Mouse (Mus musculus): Measurements from ENCODE around the gene Fmnl2.

The Fmnl2 gene

DNA sequence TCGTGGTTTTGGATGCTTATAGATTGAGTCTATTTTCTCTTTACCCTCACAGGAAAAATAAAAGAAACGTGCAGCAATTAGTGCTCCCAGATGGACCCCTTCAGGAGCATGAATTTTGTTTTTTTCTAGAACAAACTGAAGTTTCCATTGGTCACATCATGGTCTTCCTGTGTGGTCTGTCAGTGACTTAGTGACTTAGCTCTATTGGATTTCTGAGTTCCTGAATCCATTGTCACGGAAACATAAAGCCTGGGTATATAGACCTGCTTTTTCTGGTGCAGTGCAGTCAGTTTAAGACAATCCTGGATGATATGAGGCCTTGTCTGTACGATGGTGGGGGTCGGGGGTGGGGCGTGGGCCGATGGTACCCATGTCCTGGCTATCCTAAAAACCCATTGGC, 7.0 kb downstream of the Fmnl2 start:
- DNase-seq (ENCODE audit: low spot score): no peak

DNA sequence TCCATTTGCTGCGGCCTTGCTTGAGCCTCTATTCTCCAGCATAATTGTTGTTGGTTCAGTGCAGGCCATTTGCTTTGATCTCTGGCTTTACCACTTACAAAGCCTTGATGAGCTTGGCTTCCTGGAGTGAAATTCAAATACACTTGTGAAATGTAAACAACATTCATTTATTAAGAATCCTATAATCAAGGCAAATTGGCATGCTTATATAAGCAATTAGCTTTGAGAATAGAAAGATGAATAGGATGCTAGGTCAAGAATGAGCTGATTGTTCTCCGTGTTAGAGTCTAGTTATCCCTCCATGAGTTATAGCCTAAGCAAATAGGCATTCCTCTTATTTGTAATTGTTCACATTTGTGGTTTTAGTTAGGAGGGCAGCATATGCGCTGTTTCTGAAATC, 8.5 kb downstream of the Fmnl2 start:
- no peak for DNase-seq (ENCODE audit: low spot score)

DNA sequence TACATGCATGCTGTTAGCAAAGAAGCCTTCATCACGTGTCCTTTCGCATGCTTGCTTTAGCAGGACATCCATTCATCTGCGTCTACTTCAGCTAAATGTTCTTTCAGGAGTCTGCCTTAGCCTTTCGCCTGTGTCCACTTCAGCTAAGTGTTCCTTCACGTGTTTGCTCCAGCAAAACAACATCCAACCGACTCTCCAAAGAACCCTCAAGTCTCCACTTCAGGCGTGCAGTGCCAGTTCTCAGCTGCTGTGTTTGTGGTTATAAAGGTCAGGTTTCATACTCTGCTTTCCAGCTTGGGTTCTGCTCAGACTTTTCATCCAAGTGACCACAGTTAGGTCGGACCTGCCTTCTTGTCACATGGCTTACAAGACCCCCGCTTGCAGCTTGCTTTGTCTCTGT, 10.1 kb downstream of the Fmnl2 start:
- no peak for DNase-seq (ENCODE audit: low spot score)

DNA sequence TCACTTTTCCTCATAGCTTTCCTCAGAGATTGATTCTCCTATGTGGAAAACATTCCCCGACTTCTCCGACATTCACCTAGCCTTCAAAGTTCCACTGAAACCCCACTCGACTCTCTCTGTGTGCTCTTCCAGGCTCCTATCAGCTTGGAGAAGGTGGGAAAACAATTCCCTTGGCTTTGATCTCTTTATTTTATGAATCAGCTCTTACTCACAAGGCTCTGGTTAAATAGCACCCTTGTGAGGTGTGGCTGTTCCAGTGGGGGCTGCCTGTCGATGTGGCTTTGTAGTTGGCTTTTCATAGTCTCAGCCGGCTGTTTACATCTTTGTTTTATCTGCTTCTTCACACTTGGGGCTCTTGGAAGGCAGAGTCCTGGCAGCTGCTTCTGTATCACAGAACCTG, 10.5 kb downstream of the Fmnl2 start:
- DNase-seq (ENCODE audit: low spot score): no peak

DNA sequence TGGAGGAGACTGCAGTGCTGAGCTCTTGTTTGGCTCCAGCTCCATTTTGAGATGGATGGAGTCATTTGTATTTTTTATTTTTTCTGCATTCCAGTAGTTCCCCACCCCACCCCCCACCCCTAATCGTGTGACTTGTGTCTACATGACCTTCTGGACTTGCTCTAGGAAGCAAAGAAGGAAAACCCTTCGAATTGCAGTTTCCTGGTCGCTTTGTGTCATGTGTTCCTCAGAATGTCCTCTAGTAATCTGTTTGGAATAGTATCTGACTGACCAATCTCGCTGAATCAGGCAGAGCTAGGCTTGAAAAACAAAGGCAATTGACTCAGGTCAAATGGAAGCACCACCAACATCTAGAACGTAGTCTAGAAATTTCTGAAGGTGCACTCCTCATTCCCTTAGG, 15.0 kb downstream of the Fmnl2 start:
- no peak for DNase-seq (ENCODE audit: low spot score)

DNA sequence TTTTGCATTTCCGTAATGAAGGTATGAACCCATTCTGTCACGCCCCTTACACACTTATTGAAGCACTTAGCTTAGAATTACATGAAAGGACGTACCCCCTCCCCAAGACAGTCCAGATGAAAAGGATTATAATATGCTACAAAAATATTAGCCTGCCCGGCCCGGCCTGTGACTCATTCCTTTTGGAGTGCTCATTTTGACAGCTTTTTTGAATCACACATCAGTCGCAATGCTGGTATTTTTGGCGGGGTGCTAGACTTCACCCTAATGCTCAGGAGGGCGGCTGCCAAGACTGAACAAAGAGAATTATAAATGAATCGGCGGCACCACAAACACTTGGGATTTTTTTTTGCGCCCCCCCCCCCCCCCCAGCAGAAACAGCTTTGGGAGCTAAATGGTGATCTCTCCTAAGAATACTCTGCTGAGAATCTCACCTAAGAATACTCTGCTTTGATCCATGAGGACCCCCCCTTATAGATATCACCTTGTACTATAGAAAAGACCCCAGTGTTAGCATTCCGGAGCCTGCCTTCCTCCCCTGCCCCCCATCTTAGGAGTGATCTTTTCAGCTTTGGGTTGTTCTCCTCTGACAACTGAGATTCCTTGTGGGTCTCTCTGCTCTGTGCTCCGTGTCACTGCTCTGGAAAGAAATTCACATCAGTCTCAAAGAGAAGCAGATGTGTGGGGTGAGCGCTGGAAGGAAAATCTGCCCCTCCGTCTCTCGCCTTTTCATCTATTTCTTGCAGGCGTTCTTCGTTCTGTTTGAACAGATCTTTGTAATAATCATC, 15.8 kb downstream of the Fmnl2 start:
- no peak for DNase-seq (ENCODE audit: low spot score)

DNA sequence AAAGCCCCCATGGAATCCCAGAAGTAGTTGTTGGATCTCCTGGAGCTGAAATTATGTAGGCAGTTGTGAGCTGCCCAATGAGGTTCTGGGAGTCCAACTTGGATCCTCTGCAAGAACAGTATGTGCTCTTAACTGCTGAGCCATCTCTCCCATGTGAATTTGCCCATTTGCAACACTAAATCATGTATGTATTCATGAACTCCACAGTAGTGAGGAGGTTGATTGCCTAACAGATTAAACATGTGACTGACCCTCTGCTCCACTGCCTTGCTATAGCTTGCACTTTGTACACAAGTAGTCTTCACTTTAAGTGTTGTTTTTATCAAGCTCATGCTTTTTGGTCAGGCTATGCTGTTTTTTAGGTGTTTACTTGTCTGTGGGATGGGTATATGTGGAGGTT, 17.1 kb downstream of the Fmnl2 start:
- no peak for DNase-seq (ENCODE audit: low spot score)

DNA sequence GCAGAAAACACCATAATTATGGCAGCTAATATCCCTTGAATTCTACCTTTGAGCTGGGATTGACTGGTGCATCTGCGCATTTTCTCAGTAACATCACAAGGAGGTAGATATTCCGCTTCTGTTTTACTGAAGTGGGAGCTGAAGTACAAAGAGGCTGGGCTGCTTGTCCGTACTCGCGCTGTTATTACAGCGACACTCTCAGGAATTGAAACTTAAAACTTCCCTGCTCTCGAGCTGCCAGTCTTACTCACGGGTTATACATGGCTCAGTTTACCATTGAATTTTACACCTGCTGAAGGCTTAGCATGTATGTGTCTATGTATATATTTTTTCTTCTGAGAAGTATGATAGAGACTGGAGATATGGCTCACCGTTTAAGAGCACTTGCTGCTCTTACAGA, 18.1 kb downstream of the Fmnl2 start:
- no peak for DNase-seq (ENCODE audit: low spot score)

DNA sequence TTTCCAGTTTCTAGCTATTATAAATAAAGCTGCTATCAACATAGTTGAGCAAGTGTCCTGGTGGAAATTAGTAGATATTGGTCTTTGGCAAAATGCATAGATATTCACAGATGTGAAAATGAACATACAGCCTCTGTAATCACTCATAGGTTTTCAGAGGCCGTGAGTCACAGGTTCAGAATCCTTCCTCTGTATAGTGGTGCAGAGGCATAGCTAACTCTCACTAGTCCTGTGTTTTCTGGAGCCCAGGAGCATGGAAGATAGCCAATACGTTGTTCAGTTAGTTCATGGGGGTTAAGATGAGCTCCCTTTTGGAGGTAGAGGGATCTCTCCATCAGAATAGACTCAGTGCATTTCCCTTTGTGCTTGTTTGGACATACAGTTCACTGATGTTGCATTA, 25.7 kb downstream of the Fmnl2 start:
- no peak for DNase-seq (ENCODE audit: low spot score)

DNA sequence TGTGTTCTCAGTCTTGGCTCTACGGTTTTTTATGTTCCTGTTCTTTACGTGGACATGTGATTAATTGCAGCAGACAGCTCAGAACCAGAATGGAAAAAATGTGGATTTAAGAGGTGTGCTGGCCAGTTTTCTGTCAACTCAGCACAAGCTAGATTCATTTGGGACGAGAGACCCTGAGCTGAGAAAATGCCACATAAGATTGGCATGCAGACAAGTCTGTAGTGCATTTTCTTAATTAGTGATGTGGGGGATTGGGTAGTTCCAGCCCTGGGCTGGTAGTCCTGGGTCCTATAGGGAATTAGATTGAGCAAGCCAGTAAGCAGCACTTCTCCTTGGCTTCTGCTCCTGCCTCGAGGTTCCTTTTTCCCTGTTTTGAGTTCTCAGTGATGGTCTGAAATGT, 26.4 kb downstream of the Fmnl2 start:
- DNase-seq (ENCODE audit: low spot score): no peak

DNA sequence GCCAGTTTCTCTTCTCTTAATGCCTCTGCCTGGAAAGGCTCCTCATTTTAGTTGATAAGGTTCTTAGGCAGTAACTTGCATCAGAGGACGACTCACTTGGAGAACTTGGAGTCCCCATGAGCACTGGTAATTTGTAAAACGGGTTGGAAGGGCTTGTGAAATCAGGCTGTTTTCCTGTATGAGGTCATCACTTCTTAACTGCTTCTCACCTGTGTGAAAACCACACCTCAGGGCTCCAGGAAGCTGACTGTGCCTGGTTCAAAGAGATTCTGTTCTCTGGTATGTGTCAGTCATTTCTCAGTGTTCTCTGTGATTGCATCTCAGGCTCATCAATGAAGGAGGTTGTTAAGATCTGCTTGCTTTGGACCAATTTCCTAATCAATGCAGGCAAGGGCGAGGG, 27.4 kb downstream of the Fmnl2 start:
- DNase-seq (ENCODE audit: low spot score): no peak

DNA sequence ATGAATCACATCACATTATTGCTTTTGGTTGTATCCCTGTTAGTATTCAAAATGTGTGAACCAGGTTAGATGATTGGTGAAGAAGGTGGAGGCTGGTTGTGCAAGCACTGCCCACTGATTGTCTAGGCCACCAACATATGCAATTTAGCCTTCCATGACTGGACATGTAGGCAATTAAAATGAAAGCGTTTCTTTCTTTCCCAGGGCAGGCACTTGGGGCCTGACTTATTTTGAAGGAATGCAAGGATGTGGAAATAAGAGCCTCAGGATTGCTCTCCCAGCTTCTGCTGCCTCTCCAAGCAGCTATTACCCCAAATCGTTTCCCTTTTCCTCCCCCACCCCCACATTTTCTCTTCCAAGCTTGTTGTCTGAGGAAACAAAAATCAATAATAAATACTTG, 29.6 kb downstream of the Fmnl2 start:
- DNase-seq (ENCODE audit: low spot score): no peak

DNA sequence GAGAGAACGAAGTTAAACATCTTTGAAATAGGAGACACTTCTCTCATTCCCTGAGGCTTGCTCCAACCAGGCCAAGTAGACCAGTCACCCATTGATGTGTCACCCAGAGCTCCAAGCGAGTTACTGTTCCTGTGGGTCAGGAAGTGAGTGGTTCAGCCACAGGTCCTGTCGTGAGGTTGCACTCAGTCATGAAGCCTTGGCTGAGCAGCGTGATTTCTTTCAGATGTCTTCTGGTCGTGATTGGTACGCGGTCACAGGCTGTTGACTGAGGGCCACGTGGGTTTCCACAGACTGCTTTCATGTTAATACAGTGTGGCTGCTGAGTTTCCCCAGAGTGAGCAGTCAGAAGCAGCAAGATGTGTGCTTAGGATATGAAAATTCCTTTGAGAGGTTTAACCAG, 33.5 kb downstream of the Fmnl2 start:
- no peak for DNase-seq (ENCODE audit: low spot score)

DNA sequence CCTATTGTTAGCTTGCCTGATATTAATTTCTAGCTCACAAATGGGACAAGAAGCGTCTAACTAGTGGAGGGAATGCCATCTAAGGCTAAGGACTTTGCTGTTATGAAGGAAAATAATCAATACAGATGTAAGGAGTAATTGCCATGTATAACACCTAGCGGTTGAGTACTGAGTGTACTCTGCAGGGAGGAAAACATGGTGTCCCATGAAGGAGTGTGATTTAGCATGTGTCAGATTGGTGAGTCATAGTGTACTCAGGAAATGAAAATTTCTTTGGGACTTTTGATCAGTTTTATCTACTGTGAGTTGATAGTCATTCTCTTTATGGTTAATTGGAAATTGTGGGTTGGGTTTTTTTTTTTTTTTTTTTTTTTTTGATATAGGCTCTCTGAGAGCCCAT, 34.1 kb downstream of the Fmnl2 start:
- no peak for DNase-seq (ENCODE audit: low spot score)

DNA sequence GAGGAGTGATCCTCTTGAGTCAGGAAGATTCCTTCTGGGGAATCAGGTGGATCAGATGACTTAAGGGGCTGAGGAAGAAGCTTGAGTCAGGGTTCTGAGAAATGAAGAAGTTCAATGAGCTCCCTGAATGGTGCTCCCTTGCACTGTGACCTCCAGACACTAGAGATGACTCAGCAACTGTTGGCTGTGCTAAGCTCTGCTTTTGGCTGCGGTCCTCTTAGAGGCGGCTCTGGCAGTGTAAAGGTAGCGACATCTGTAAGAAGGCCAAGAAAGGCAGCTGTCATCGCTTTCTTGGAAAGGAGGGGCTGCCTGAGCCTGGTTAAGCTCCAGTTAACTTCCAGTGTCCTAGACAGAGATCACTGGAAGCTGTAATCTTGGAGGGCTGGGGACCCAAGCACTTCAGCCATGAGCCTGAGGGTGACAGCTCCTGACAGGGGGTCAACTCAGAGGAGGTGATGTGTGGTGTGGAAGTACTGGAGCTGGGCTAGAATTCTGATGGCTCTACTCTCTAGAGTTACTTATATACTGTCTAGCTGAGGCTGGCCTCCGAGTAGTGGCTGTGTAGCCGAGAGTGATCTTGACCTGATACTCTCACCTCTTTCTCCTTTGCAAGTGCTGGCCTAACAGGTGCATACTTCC, 37.4 kb downstream of the Fmnl2 start:
- DNase-seq (ENCODE audit: low spot score): no peak

DNA sequence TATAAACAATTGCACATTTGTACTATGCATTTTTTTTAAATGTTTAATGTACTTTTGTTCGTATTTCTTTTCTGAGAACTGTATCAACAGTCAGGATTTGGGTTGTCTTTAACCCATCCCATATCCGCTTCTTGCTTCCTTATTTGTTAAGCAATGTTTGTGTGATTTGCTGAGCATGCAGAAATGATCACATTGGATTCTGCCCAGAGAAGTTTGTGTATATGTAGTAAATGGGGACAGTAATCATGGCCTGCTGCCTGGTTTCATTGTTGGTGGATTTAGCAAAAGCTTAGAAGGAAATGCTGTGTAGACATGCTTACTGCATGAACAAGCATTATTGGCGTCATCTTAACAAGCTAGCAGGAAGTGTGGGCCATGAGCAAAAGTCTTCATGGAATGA, 39.3 kb downstream of the Fmnl2 start:
- DNase-seq (ENCODE audit: low spot score): no peak

DNA sequence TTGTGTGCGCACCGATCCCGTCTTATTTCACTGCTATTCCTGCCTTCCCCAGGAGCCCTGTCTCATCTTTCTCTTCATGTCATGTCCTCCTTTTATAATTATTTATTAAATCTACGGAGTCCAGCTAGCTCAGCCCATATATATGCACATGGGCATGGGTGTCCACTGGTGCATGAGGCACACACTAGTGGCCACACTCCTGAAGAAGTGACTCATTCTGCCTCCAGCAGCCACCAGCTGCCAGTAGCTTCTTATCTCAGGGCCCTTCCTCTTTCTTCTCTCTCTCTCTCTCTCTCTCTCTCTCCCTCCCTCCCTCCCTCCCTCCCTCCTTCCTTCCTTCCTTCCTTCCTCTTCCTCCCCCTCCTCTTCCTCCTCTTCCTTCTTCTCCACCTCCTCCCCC, 43.1 kb downstream of the Fmnl2 start:
- no peak for DNase-seq (ENCODE audit: low spot score)

DNA sequence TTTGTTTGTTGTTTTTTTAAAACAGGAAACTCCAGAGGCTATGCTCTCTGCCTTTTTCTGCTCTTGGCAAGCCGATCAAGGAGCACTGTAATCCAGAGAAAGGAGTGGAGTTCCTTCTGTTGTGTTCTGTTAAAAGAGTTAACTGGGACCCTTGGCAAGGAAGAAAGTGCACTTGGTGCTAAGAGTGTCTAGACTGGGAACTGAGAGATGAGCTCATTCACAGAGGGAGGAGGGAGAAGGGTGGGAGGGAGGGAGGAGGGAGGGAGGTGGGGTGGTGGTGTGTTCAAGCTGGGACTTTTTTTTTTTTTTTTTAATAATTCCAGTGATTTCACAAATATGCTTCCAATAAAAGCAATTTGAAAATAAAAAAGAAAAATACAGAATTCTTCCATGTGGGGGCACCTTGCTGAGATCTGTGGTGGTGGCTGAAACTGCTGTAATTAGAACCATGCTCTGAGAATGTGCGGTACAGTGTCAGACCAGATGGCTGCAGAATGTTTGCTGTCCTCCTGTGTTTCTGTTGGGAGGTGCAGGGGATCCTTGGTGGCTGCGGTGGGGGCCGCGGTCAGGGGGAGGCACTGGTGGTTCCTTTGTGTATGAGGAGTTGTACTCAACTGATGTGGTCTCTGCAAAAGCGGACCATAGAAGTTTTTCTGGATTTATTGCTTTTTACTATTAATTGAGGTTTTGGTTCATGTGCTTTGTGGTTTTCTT, 43.8 kb downstream of the Fmnl2 start:
- DNase-seq (ENCODE audit: low spot score): no peak

DNA sequence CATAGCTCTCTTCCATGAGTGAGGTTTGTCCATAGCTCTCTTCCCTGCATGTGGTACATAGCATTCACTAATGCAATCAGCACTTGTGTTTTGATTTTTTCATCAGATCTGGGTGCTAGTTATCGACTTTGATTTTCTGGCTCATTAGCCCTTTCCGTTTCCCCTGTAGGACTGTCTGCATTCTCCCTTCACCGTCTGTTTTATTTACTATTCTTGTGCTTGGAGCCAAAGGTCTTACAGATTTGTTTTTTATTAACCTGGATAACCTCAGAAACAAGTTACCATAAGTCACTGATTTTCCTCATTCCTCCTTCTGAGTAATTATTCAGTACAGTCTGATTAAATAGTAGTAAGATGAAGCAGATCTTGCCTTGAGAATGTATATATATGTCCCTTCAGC, 44.8 kb downstream of the Fmnl2 start:
- DNase-seq (ENCODE audit: low spot score): no peak

DNA sequence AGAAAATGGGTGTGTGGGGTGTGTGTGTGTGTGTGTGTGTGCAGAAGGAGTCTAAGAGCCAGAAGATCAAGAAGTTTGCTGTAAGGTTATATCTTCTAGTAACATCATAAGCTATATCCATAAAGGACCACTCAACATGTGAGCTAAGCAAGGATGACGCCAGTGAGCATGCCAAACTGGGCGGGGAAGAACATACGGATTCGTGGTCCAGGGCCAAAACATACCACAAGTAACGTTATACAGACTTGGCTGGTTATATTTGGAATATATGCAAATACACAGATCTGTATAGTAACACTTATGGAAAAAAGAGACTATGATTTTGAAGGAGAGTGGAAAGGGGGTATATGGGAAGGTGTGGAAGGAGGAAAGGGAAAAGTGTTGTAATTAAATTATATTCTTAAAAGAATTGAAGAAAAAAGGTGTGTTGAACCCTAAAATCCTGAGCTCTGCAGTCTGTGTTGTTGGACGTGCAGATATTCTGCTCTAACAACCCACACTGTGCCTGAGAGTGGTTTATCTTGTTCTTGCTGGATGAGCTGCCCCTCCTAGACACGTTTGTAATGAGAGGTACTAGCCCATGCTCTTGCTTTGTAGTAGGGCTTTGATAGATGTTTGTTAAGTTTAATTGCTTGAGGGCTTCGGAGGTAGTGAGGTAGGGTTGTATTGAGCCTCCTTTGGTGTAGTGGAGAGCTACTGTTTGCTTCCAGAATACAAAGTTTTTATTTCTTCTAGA, 45.7 kb downstream of the Fmnl2 start:
- DNase-seq (ENCODE audit: low spot score): no peak

DNA sequence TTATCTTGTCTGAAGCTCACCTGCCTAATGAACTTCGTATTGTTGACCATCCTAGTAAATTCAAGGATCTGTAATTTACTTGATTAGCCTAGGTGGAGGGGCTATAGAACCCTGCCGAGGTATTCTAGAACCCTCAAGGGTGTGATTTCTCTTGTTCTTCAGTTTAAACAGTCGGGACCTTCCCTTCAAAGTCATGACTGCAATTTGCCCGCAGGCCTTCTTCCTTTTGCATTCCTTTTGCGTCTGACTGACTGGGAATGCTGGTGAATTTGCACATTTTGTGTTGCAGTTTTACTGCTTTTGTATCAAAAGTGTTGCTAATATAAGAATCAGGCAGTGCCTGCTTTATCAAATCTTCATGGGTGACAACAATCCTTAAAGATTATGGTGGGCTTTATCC, 46.9 kb downstream of the Fmnl2 start:
- DNase-seq (ENCODE audit: low spot score): no peak

DNA sequence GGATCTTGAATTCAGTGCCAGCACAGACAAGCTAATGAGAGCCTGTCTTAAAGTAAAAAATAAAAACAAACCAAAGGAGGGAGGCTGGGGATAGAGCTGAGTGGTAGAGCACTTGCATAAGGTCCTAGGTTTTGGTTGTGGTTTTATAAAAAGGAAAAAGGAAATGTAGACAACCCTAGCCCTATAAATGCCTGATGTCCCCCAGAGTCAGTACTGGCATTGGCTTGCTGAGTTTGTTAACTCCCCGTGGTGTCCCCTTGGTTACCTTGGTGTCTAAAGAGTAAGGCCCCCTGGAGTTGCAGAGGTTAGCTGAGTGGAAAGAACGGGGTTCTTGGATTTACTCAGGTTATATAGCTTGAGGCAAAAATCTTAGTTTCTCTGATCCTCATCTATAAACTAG, 55.7 kb downstream of the Fmnl2 start:
- no peak for DNase-seq (ENCODE audit: low spot score)

DNA sequence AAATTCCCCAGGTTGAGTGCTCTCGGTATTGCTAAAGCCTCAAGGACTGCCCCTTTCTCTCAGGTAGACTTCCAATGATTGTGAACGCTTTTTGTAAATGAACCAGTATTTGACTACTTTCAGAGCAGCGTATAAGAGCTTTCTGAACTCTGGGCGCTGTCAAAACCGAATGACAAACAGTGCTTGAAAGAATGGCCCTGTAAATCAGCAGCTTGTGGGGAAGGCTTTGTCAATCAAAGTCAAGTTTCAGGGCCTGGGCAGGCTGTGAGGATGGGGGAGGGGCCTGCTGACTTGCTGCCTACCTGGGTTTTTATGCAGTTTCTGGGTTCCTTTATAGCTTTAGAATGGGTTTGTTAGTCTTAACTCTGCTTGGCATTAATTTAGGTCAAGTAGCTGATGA, 56.1 kb downstream of the Fmnl2 start:
- DNase-seq (ENCODE audit: low spot score): no peak
